Mouse (Mus musculus) ES-E14 (cell line): ENCODE data around the gene Arhgap23.

Source experiments
- HCFC1 ChIP-seq: IDR thresholded peaks from 2 replicates; pipeline ENCODE4 v1.6.1; 2012; ENCODE audit warnings: low read length, inconsistent platforms, borderline replicate concordance; ENCODE audit not compliant: insufficient read depth
- ZC3H11A ChIP-seq: IDR thresholded peaks from 2 replicates; pipeline ENCODE4 v1.6.1; 2012; ENCODE audit warnings: low read depth, mild to moderate bottlenecking, inconsistent platforms, low read length, borderline replicate concordance

DNA sequence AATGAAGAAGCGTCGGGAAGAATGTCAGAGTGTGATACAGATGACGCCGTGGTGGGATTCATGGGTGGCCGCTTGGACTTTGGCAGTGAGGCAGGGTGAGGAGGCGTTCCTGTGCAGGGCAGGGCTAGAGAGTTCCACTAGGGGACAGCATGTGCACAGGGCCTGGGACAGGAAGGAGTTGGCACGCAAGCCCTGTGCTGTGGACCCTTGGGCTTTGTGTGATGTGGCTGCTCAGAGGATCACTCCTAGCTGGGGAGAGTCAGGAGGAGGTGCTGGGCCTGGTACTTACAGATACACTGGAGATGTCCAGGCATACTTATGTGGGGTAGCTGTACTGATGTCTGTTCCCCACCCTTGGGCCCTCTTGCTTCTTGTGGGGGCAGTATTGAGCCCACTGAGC lies 54.5 kb downstream of the Arhgap23 start:
- TF ChIP-seq ZC3H11A (no peak), HCFC1 (no peak)
